In genomic region chr9:116866060-116866459, GRCm38 (mm10) we compare ENCODE assay signal across 17 mouse cellular contexts.
"Had no signal": no experiment of that assay in that cellular context is flagged by ENCODE, and none has a peak within 500 bp of the region (broad histone marks: within the 10 kb centered on the region; RNA-seq: fewer than 3 reads in every experiment).

No protein-coding gene starts in this region.

- H3K27ac ChIP-seq: intestine, embryonic 15.5 days; left cerebral cortex, adult 2 months; lung, embryonic 15.5 days; midbrain, embryonic 12.5 days; midbrain, embryonic 15.5 days; neural tube, embryonic 12.5 days; neural tube, embryonic 15.5 days had no signal

- H3K9me3 ChIP-seq: intestine, embryonic 15.5 days; lung, embryonic 15.5 days; midbrain, embryonic 12.5 days; midbrain, embryonic 15.5 days; neural tube, embryonic 12.5 days; neural tube, embryonic 15.5 days had no signal

- H3K4me3 ChIP-seq: intestine, embryonic 15.5 days; left cerebral cortex, adult 2 months; lung, embryonic 15.5 days; midbrain, embryonic 12.5 days; midbrain, embryonic 15.5 days; neural tube, embryonic 12.5 days; neural tube, embryonic 15.5 days had no signal

- H3K27me3 ChIP-seq: intestine, embryonic 15.5 days; lung, embryonic 15.5 days; midbrain, embryonic 12.5 days; midbrain, embryonic 15.5 days; neural tube, embryonic 12.5 days; neural tube, embryonic 15.5 days had no signal

- DNase-seq: kidney, adult 18-20 months; kidney, adult 9 months; kidney, postnatal 14 days; kidney, postnatal 4 days; layer of hippocampus, adult 9-11 months; lung, adult 18-20 months; lung, postnatal 10 days; lung, postnatal 36 days; thymus, adult 18-20 months; thymus, postnatal 36 days had no signal

- H3K4me2 ChIP-seq: intestine, embryonic 15.5 days; lung, embryonic 15.5 days; midbrain, embryonic 12.5 days; midbrain, embryonic 15.5 days; neural tube, embryonic 12.5 days; neural tube, embryonic 15.5 days had no signal

- ATAC-seq: intestine, embryonic 15.5 days; midbrain, embryonic 15.5 days had no signal

- H3K36me3 ChIP-seq: intestine, embryonic 15.5 days; midbrain, embryonic 12.5 days; midbrain, embryonic 15.5 days; neural tube, embryonic 12.5 days; neural tube, embryonic 15.5 days had no signal

- H3K4me1 ChIP-seq: intestine, embryonic 15.5 days; midbrain, embryonic 12.5 days; neural tube, embryonic 12.5 days had no signal

- H3K9ac ChIP-seq: intestine, embryonic 15.5 days; lung, embryonic 15.5 days; midbrain, embryonic 12.5 days; midbrain, embryonic 15.5 days; neural tube, embryonic 12.5 days; neural tube, embryonic 15.5 days had no signal
